Mouse (Mus musculus) liver, adult 2 months (tissue): Measurements from ENCODE around the gene Pitx3.

Experiments used
- CTCF ChIP-seq: fragments of 200-500 bp; IDR thresholded peaks from 2 replicates; pipeline ENCODE4 v1.5.1; 2011; ENCODE audit warnings: low read depth, low read length, control low read depth
- POLR2A ChIP-seq: fragments of 200-500 bp; IDR thresholded peaks from 2 replicates; pipeline ENCODE4 v1.6.1; 2011; ENCODE audit warnings: low read length, control low read depth; ENCODE audit not compliant: insufficient read depth; ENCODE audit errors: extremely low read depth

- TF ChIP-seq POLR2A = no peak
- no peak for TF ChIP-seq CTCF
These were observed 16.8 kb downstream of the Pitx3 start for GRCm38 (mm10) chr19:46131283-46131682.
